Mouse (Mus musculus) heart, adult 2 months (tissue): Measurements from ENCODE around the gene Otub1. TPM values are rescaled to one million over a fixed set of nuclear protein-coding genes. Genes with fewer than 3 reads are reported as not detected.

Experiments
- DNase-seq, 2 experiments: peaks; one replicate each; pipeline ENCODE4 v3.0.0; 2021
- H3K27ac ChIP-seq: fragments of 200-600 bp; 2 replicates; pipeline ENCODE4 v1.8.1; 2022
- H3K27me3 ChIP-seq: fragments of 200-500 bp; 2 replicates; pipeline ENCODE4 v1.6.1; 2012; ENCODE audit warnings: mild to moderate bottlenecking, low read length, inconsistent platforms, mixed read lengths; ENCODE audit not compliant: control insufficient read depth, insufficient read depth
- H3K36me3 ChIP-seq: fragments of 200-500 bp; 2 replicates; pipeline ENCODE4 v1.6.1; 2012; ENCODE audit warnings: low read length, inconsistent platforms; ENCODE audit not compliant: control insufficient read depth, insufficient read depth
- H3K4me1 ChIP-seq: fragments of 200-500 bp; 2 replicates; pipeline ENCODE4 v1.6.1; 2011; ENCODE audit warnings: low read length; ENCODE audit not compliant: control insufficient read depth, insufficient read depth
- H3K4me3 ChIP-seq: fragments of 200-600 bp; 2 replicates; pipeline ENCODE4 v1.8.1; 2022
- H3K79me2 ChIP-seq: fragments of 200-500 bp; replicated peaks from 2 replicates; pipeline ENCODE4 v1.6.1; 2012; ENCODE audit warnings: mild to moderate bottlenecking, inconsistent platforms, low read length, moderate library complexity, mixed read lengths; ENCODE audit not compliant: control insufficient read depth, insufficient read depth
- H3K9ac ChIP-seq: fragments of 200-500 bp; 2 replicates; pipeline ENCODE4 v1.6.1; 2012; ENCODE audit warnings: low read depth, mild to moderate bottlenecking, control low read depth, inconsistent platforms, low read length, mixed read lengths
- CTCF ChIP-seq: fragments of 200-600 bp; IDR thresholded peaks from 2 replicates; pipeline ENCODE4 v1.8.1; 2022; ENCODE audit warnings: antibody characterized with exemption, mild to moderate bottlenecking, moderate library complexity
- EP300 ChIP-seq: fragments of 200-500 bp; IDR thresholded peaks from 2 replicates; pipeline ENCODE4 v1.6.1; 2011; ENCODE audit warnings: low read depth, low read length, control low read depth; ENCODE audit not compliant: insufficient read depth
- POLR2A ChIP-seq: fragments of 200-500 bp; IDR thresholded peaks from 2 replicates; pipeline ENCODE4 v1.6.1; 2011; ENCODE audit warnings: mild to moderate bottlenecking, low read depth, low read length, control low read depth; ENCODE audit not compliant: insufficient read depth
- WGBS: fragments of 180-500 bp; shearing (Covaris S2); methylation state at CpG from one replicate; pipeline ENCODE4 v1.1.7; 2018; 5-methylcytosine and 5-hydroxymethylcytosine counted together
- intact Hi-C: fragments of 180-260 bp; cut with DNase I; formaldehyde crosslinking; loops from one replicate; pipeline ENCODE4 v1.15.1; 2025
- polyA plus RNA-seq: library from polyadenylated mRNA; depleted of rRNA; stranded (reverse); fragments of >200 nt; gene quantifications from 2 replicates; pipeline ENCODE4 v1.2.3, GENCODE M21; 2012
- total RNA-seq, 2 experiments: library from RNA; stranded (reverse); gene quantifications; 2 replicates each; pipeline ENCODE4 v1.2.3; 2021

The Otub1 gene
- total and polyA plus RNA-seq, 3 experiments, result 62.1 to 73.3 (median 70.9) TPM

DNA sequence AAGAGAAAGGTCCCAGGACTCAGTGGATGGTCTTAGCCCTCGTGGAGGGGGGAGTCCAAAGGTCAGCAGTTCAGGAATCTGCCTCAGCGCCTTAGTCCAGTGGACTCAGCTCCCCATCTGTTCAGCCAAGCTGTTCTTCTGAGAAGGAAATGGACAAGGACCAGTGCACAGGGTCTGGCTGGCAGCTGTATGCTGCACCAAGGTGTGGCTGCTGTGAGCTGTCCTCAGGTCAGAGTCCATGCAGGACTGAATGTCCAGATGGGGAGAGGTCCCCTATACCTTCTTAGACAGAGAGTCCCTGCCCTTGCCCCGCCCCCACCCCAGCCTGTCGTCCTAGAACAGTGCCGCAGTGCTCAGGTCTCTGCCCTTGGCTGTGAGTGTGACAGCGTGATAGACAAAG, 14.5 kb downstream of the Otub1 start:
- no peaks in the 10 kb centered on the region for H3K27me3 ChIP-seq
- 51% methylated on average over 6 of the region's 6 CpGs for WGBS
- no peaks in the 10 kb centered on the region for H3K36me3 ChIP-seq
- intact Hi-C loops, result no loop called here
- no peak for TF ChIP-seq EP300
- no peak for TF ChIP-seq POLR2A
- no peak for TF ChIP-seq CTCF
- no peak overlapping the region for H3K9ac ChIP-seq
- no peaks in the 10 kb centered on the region for H3K79me2 ChIP-seq
- DNase-seq, result no peak
- H3K4me3 ChIP-seq, result no peak overlapping the region
- H3K4me1 ChIP-seq, result no peaks in the 10 kb centered on the region; the same call in 1 of the 2 replicates
- H3K27ac ChIP-seq, result no peak overlapping the region

DNA sequence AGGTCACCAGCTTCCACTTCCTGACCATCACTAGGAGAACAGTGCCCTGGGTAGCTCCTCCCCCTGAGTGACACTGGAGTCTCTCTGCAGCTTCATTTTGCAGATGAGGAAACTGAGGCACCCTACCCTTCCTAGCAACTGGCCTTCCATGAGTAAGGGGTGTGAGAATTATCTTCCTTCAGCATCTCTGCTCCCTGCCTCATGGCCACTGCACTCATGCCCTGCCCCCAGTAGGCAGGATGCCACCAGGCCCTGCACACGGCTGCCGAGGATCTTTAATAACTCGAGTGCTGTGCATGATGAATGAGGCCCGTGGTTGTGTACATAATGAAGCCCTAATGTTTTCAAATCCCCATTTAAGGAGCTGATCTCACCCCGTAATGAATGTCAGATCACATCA, 15.1 kb downstream of the Otub1 start:
- DNase-seq, result no peak
- Histone ChIP-seq H3K4me1 (no peaks in the 10 kb centered on the region), H3K36me3 (no peaks in the 10 kb centered on the region), H3K27me3 (no peaks in the 10 kb centered on the region), H3K79me2 (no peaks in the 10 kb centered on the region), H3K27ac (no peak overlapping the region), H3K4me3 (no peak overlapping the region), H3K9ac (no peak overlapping the region)
- TF ChIP-seq POLR2A, result no peak
- TF ChIP-seq CTCF, result no peak
- no peak for TF ChIP-seq EP300
- 68% methylated on average over 5 of the region's 5 CpGs for WGBS
- intact Hi-C loops, result no loop called here

- Histone ChIP-seq H3K4me3 (no peak overlapping the region), H3K4me1 (no peaks in the 10 kb centered on the region), H3K27me3 (no peaks in the 10 kb centered on the region), H3K36me3 (no peaks in the 10 kb centered on the region), H3K27ac (no peak overlapping the region), H3K9ac (no peak overlapping the region), H3K79me2 (no peaks in the 10 kb centered on the region)
- TF ChIP-seq CTCF (no peak), EP300 (no peak), POLR2A (no peak)
- WGBS, result 67% methylated on average over 4 of the region's 4 CpGs
- intact Hi-C loops, result no loop called here
- no peak for DNase-seq
These were observed 17.1 kb downstream of the Otub1 start for GRCm38 (mm10) chr19:7189026-7189425.

DNA sequence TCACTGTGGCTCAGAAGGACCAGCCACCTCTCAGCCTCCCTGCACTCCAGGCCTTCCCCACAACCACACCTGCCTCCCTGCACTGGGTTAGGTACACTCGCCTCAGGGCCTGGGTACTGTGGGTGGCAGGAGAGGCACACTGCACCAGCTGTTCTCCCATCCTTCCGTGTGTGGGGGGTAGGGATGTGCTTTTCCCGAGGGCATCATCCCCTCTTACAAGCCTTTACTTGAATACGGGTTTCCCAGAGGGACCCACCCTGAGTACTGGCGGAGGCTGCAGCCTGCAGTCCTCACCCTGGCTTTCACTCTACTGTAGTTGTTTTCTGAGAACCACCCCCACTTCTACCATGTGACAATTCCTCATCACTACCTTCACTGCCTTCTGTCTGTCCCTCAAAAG, 19.0 kb downstream of the Otub1 start:
- DNase-seq, result no peak
- WGBS, result 65% methylated on average over 5 of the region's 5 CpGs
- no peak for TF ChIP-seq CTCF
- TF ChIP-seq EP300, result no peak
- no peak for TF ChIP-seq POLR2A
- Histone ChIP-seq H3K4me3 (no peak overlapping the region), H3K36me3 (no peaks in the 10 kb centered on the region), H3K27ac (no peak overlapping the region), H3K79me2 (no peaks in the 10 kb centered on the region), H3K27me3 (no peaks in the 10 kb centered on the region), H3K9ac (no peak overlapping the region), H3K4me1 (peaks cover 2% of the 10 kb centered on the region; the same call in 1 of the 2 replicates)
- intact Hi-C loops, result no loop called here

GRCm38 (mm10) chr19:7185715-7186291, 20.3 kb downstream of the Otub1 start:
- H3K9ac ChIP-seq, result no peak overlapping the region
- no peak for DNase-seq
- TF ChIP-seq CTCF (no peak), EP300 (no peak), POLR2A (no peak)
- no peak overlapping the region for H3K4me3 ChIP-seq
- intact Hi-C loops, result no loop called here
- WGBS, result 49% methylated on average over 18 of the region's 18 CpGs
- no peaks in the 10 kb centered on the region for H3K27me3 ChIP-seq
- no peaks in the 10 kb centered on the region for H3K36me3 ChIP-seq
- H3K79me2 ChIP-seq, result no peaks in the 10 kb centered on the region
- peaks cover 3% of the 10 kb centered on the region; the same call in 1 of the 2 replicates for H3K4me1 ChIP-seq
- H3K27ac ChIP-seq, result no peak overlapping the region

DNA sequence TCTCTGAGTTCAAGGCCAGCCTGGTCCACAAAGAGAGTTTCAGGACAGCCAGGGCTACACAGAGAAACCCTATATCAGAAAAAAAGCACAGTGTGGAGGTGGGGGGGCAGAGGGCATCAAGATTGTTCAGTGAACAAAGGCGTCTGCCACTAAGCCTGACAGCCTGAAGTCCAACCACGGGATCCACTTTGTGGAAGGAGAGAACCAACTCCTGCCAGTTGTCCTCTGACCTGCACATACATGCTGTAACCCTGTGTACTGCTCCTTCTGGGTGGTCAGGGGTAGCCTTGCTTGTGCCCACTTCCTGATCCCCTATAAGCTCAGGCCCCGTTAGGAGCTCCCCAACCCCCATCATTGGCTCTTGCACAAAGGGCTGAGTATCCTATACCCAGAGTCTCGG, 21.1 kb downstream of the Otub1 start:
- H3K4me1 ChIP-seq, result peaks cover 3% of the 10 kb centered on the region; the same call in 1 of the 2 replicates
- H3K36me3 ChIP-seq, result no peaks in the 10 kb centered on the region
- H3K27ac ChIP-seq, result no peak overlapping the region
- H3K4me3 ChIP-seq, result no peak overlapping the region
- intact Hi-C loops, result no loop called here
- no peak for DNase-seq
- H3K79me2 ChIP-seq, result no peaks in the 10 kb centered on the region
- no peak for TF ChIP-seq EP300
- TF ChIP-seq CTCF, result no peak
- 67% methylated on average over 4 of the region's 4 CpGs for WGBS
- no peaks in the 10 kb centered on the region for H3K27me3 ChIP-seq
- H3K9ac ChIP-seq, result no peak overlapping the region
